Mouse (Mus musculus) lung, postnatal 4 days (tissue): ENCODE measurements at regions not wholly inside any gene's neighbourhood (a gene's known extent, or its start where the extent isn't known, plus 50 kb on each side); places are given as distances from the start of the nearest gene placed in this dataset.

Experiments used
- DNase-seq, 2 experiments: peaks; one replicate each; pipeline ENCODE4 v3.0.0; 2021

DNA sequence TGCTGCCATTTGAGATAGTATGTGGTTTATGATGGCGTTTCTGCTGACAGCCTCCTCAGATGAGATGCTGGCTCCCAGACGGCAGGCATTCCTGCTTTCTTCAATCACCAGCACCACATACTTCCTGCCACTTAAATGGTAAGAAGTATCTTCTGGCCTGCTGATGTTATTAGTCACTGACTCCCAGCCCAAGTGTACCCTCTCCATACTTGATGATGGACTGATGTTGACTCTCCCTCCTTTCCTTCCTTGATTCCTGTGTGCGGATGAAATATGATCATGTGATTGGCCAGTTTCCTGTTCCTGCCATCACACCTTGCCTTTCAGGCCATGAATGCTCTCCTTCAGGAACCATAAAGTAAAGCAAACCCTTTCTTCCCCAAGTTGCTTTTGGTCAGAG, 50.8 kb upstream of the Rpl10-ps3 start:
- no peak for DNase-seq

DNA sequence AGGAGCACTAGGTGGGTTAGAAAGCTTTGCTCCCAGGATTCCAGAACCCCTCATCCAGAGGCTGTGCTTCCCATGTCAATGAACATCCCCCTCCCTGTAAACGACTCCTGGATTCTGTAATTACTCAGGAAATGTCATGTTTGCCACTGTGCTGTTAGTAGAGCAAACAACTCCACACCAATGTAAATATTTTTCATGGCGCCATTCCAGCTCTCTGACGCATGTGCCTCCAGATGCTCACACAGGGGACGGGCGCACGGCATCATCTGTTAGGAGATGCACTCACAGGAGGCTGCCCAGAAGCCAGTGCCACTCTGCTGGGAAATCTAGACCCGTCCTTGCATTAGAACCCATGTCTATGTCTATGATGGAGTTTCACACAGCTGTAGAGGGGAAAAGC, 51.3 kb upstream of the Rpl10-ps3 start:
- peak; percentile 60 to 72 for DNase-seq

DNA sequence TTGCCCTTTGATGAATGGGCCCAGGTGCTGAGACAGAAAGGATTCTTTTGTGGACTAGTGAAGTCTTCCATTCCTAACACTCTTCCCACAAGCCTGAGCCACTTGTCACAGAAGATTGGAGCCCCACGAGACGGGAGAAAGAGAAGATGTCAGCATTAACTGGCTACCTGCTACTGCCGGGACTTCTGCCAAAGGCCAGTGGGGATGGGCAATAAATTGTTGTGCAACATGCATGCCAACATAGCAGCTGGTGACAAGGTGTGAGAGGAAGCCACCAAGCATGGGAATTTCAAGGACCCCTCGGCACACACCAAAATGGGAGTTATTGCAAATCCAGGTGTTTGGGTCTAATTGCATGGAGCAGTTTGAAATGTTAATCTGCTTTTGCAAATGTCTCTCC, 63.6 kb upstream of the Rpl10-ps3 start:
- peak in 1 of 2 experiments; percentile 38 for DNase-seq

DNA sequence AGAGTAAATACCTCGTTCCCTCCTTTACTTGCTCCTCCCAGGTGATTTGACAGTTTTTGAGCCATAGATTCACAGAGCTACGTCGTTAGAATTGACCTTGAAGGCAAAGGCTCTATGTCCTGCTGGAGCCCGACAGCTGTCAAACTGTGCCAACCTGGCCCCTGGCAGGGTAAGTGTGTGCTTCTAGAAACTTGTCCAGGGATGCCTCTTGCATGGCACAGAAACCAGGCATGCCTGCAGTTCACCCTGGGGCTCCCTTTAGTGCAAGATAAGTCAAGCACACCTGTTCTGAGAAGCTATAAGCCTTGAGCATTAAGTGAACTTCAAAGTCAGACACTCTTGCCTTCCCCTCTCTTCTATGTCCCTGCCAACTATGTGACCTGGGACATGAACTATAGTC, 64.1 kb upstream of the Rpl10-ps3 start:
- DNase-seq, result no peak

GRCm38 (mm10) chr9:50412986-50413385, 68.2 kb upstream of the Rpl10-ps3 start:
- no peak for DNase-seq

GRCm38 (mm10) chr9:50413514-50414335, 69.0 kb upstream of the Rpl10-ps3 start:
- no peak for DNase-seq

DNA sequence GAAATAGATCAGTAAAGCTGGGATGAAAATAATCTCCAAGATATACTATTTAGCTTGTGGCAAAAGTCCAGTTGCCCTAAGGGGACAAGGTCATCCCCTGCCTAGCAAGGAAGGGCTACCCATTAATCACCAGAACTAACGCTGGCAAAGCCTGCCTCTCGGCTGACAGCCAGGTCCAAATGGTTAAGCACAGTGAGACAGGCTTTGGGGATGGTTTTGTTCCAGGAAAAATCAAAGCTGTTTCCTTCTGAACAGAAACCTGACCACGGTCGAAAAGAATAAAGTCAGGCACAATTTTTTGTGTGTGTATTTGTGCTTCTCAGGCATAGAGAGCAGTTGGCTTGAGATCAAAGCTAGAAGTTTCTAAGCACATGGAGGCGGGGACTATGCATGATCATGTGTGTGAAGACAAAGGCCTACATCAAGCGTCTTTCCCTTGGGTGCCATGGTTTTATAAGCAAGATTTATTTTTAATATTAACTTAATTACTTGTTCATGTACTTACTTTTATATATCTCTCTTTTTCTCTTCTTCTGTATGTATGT, 70.1 kb upstream of the Rpl10-ps3 start:
- DNase-seq, result no peak

- no peak for DNase-seq
These were observed 71.9 kb upstream of the Rpl10-ps3 start for GRCm38 (mm10) chr9:50416677-50417076.

DNA sequence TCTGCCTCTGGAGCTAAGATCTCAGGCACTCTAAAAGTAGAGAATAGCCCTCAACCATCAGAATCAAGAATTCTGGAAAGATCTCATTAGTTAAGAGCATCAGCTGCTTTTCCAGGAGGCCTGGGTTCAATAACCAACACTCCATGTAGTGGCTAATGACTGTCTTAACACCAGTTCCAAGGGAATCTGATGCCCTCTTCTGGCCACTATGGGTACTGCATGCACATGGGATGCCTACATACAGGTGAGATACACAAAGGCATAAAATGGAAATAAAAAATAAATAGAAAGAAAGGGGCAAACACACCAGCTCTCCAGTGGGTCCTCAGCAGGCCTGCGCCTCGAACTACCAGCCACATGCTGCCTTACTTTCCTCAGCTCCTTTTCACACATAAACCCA, 73.3 kb upstream of the Plet1 start:
- DNase-seq, result no peak

- DNase-seq, result no peak
These were observed 72.6 kb upstream of the Plet1 start for GRCm38 (mm10) chr9:50421572-50422285.

GRCm38 (mm10) chr9:50425866-50426495, 68.3 kb upstream of the Plet1 start:
- DNase-seq, result no peak

DNA sequence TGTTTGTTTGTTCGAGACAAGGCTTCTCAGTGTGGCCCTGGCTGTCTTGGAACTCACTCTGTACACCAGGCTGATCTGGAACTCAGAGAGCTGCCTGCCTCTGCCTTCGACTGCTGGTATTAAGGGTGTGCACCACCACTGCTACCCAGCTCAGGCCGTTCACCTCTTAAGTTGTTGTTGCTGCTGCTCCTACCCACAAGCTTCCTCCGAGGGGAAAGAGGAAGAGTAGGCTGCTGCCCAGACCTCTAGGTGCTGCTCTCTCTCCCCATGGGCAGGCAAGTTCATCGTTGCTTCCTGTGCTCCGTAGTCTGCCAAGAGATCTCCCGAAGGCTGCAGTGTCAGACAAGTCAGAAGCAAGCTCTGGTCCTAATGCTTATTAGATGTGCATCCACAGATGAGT, 64.2 kb upstream of the Plet1 start:
- no peak for DNase-seq

DNA sequence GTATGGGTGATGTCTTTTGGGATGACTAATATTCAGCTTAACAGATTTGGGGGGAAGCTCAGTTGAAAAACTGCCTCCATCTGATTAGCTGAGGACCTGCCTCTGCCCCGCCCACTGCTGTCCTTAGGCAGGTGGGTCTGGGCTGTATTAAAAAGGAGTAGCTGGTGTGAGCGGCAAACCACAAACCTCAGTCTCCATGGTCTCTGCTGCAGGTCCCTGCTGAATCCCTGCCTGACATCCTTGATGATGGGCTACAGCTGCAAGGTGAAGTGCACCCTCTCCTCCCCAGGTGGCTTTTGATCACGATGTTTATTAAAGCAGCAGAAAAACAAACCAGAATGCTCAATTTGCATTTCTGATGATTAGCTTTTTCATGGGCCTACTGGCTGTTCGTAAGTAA, 60.8 kb upstream of the Plet1 start:
- DNase-seq, result no peak

- DNase-seq, result no peak
These were observed 60.3 kb upstream of the Plet1 start for GRCm38 (mm10) chr9:50433978-50434377.

DNA sequence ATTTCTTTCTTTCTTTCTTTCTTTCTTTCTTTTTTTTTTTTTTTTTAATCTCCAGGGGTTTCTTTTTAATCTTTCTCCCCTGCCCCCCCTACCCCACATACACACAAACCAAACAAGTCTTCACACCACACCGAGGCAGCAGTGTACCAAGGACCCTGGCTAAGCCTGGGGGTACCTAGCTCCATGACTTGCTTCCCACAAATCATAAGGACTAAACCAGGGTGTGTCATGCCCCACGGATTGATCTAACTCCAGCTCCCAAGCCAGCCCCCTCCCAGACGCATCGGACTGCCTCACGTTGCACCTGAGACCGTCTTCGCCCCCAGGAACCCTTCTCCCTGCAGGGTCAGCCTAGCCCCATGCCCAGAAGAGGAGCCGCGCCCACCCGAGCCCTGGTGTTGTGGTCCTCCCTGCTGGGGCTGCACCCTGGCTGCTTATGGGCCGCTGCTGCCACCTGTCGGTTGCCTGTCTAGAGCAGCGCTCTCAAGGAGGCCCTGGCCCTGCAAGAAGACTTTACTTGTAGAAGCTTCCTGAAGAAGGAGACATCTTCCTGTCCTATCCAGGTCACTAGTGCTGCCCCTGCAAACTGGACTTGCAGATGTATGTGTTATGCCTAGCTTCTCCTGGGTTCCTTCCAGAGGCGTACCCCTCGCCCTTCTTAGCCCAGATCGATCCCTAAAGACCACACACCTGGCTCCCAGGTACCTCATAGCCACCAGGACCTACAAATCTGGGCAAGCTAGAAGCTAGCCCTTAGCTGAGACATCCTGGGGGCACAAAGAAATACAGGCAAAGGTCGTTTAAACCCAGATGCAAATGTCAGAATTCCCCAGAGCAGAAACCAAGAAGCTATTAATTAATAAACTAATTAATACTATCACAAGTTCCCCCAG, 56.2 kb upstream of the Plet1 start:
- peak; percentile 77 to 81 for DNase-seq

- no peak for DNase-seq
These were observed 55.6 kb upstream of the Plet1 start for GRCm38 (mm10) chr9:50438738-50439137.

GRCm38 (mm10) chr9:50440222-50440621, 54.1 kb upstream of the Plet1 start:
- DNase-seq, result no peak

DNA sequence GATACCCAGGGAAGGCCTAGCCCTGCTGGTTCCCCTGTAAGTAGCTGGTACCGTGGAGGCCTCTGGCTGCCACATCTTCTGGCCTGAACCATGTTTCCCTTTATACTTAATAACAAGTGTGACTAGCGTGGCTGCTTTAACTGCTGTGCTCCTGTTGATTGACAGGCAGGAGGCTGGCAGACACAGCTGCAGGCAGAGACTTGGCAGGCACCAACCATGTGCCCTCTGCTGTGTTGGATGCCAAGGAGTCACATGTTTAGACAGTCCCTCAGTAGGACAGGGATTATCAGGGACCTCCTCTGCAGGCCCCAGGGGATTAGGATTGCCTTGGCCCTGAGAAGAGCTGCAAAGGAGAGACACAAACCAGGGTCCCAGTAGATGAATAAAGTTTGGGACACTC, 53.6 kb upstream of the Plet1 start:
- no peak for DNase-seq

GRCm38 (mm10) chr9:50443708-50444463, 50.4 kb upstream of the Plet1 start:
- DNase-seq, result peak in 1 of 2 experiments; percentile 78
